Mouse (Mus musculus) G1E (cell line): ENCODE measurements around the gene C8g. TPM values are rescaled to one million over a fixed set of nuclear protein-coding genes. Genes with fewer than 3 reads are reported as not detected.

Experiments
- ATAC-seq: 2 replicates; pipeline ENCODE4 v1.8.0; 2016; ENCODE audit warnings: mild to moderate bottlenecking; ENCODE audit not compliant: insufficient number of reproducible peaks, poor library complexity, low FRiP score, severe bottlenecking; ENCODE audit errors: extremely low read depth
- DNase-seq: peaks from one replicate; pipeline ENCODE4 v3.0.0; 2012; ENCODE audit warnings: low spot score
- H3K27me3 ChIP-seq: 2 replicates; pipeline ENCODE4 v1.6.1; 2012; ENCODE audit warnings: mild to moderate bottlenecking, low read length, inconsistent platforms; ENCODE audit not compliant: insufficient read depth
- H3K36me3 ChIP-seq: replicated peaks from 2 replicates; pipeline ENCODE3; 2012; ENCODE audit warnings: mild to moderate bottlenecking, inconsistent platforms
- H3K4me1 ChIP-seq: 2 replicates; pipeline ENCODE4 v1.6.1; 2012; ENCODE audit warnings: low read depth, low read length, inconsistent platforms, mixed read lengths; ENCODE audit not compliant: insufficient read depth
- H3K4me3 ChIP-seq: 2 replicates; pipeline ENCODE4 v1.5.1; 2012; ENCODE audit warnings: low read depth, mild to moderate bottlenecking, inconsistent platforms, low read length, moderate library complexity, mixed read lengths
- H3K9me3 ChIP-seq: replicated peaks from 2 replicates; pipeline ENCODE4 v1.6.1; 2012; ENCODE audit warnings: inconsistent platforms
- CTCF ChIP-seq: IDR thresholded peaks from 2 replicates; pipeline ENCODE4 v1.5.1; 2012; ENCODE audit warnings: low read depth, low read length, inconsistent platforms, mixed read lengths
- GATA1 ChIP-seq: IDR thresholded peaks from 2 replicates; pipeline ENCODE4 v1.6.1; 2012; ENCODE audit warnings: borderline replicate concordance, low read length, inconsistent platforms, mixed read lengths
- GATA2 ChIP-seq: IDR thresholded peaks from 2 replicates; pipeline ENCODE4 v1.6.1; 2012; ENCODE audit warnings: low read depth, low read length, inconsistent platforms, borderline replicate concordance
- POLR2AphosphoS5 ChIP-seq: IDR thresholded peaks from 2 replicates; pipeline ENCODE4 v1.6.1; 2012; ENCODE audit warnings: low read depth, low read length, inconsistent platforms; ENCODE audit not compliant: insufficient replicate concordance
- TAL1 ChIP-seq: conservative IDR thresholded peaks from 2 replicates; pipeline ENCODE4 v1.6.1; 2012; ENCODE audit warnings: low read depth, low read length, inconsistent platforms, mixed read lengths
- polyA plus RNA-seq: library from polyadenylated mRNA; stranded (reverse); fragments of >175 nt; gene quantifications from 2 replicates; pipeline ENCODE4 v1.2.3, GENCODE M21; 2012
- total RNA-seq, 2 experiments: library from RNA; stranded (forward) in 1 of 2; stranded (reverse) in 1 of 2; fragments of 200-1000 nt in 1 of 2; fragments of >200 nt in 1 of 2; fragmentation: Nextera tagmentation in 1 of 2; gene quantifications; 2 replicates each; pipeline ENCODE4 v1.2.3; 2014 to 2017

Gene C8g
- total and polyA plus RNA-seq, 3 experiments: 0.21 to 3.4 (median 2.2) TPM

- Histone ChIP-seq H3K27me3 (peaks cover 58% of the 10 kb centered on the region), H3K36me3 (no peaks in the 10 kb centered on the region), H3K4me1 (peaks cover 18% of the 10 kb centered on the region), H3K4me3 (no peak within 1 kb of the TSS), H3K9me3 (no peaks in the 10 kb centered on the region)
- ATAC-seq: no peak
- no peak for DNase-seq
- TF ChIP-seq GATA2: no peak
- no peak for TF ChIP-seq GATA1
- TF ChIP-seq CTCF: no peak
- TF ChIP-seq POLR2AphosphoS5: no peak
- no peak for TF ChIP-seq TAL1
Observed at GRCm38 (mm10) chr2:25493476-25493961, 8.0 kb downstream of the C8g start, which contains the start of gene Lcn12. Lcn12 (minus strand) TSS chr2:25493911.

- ATAC-seq (no peak), DNase-seq (no peak)
- TF ChIP-seq GATA1: no peak
- TF ChIP-seq CTCF: no peak
- no peak for TF ChIP-seq TAL1
- TF ChIP-seq GATA2: no peak
- TF ChIP-seq POLR2AphosphoS5: no peak
- no peaks in the 10 kb centered on the region for H3K9me3 ChIP-seq
- H3K27me3 ChIP-seq: peaks cover 63% of the 10 kb centered on the region
- H3K4me3 ChIP-seq: no peak overlapping the region
- H3K36me3 ChIP-seq: no peaks in the 10 kb centered on the region
- peaks cover 12% of the 10 kb centered on the region for H3K4me1 ChIP-seq
Observed at GRCm38 (mm10) chr2:25492988-25493387, 8.5 kb downstream of the C8g start.

- TF ChIP-seq TAL1 (no peak), POLR2AphosphoS5 (no peak), GATA2 (no peak), GATA1 (no peak), CTCF (no peak)
- Histone ChIP-seq H3K27me3 (peaks cover 77% of the 10 kb centered on the region), H3K4me1 (no peaks in the 10 kb centered on the region; the same call in 1 of the 2 replicates), H3K4me3 (no peak overlapping the region), H3K36me3 (no peaks in the 10 kb centered on the region), H3K9me3 (no peaks in the 10 kb centered on the region)
- ATAC-seq: no peak
- DNase-seq: no peak
Observed at GRCm38 (mm10) chr2:25488671-25489068, 12.8 kb downstream of the C8g start.

GRCm38 (mm10) chr2:25487965-25488670 is 13.4 kb downstream of the C8g start:
- Histone ChIP-seq H3K4me3 (no peak overlapping the region; the same call in 1 of the 2 replicates), H3K27me3 (peaks cover 77% of the 10 kb centered on the region), H3K36me3 (no peaks in the 10 kb centered on the region), H3K4me1 (no peaks in the 10 kb centered on the region; the same call in 1 of the 2 replicates), H3K9me3 (no peaks in the 10 kb centered on the region)
- ATAC-seq: no peak
- TF ChIP-seq POLR2AphosphoS5 (no peak), GATA2 (no peak), TAL1 (no peak), CTCF (no peak), GATA1 (no peak)
- DNase-seq: no peak

- Histone ChIP-seq H3K4me3 (no peak overlapping the region), H3K4me1 (no peaks in the 10 kb centered on the region; the same call in none of the 2 replicates), H3K9me3 (no peaks in the 10 kb centered on the region), H3K36me3 (no peaks in the 10 kb centered on the region), H3K27me3 (peaks cover 53% of the 10 kb centered on the region)
- ATAC-seq: no peak
- TF ChIP-seq POLR2AphosphoS5 (no peak), GATA2 (no peak), TAL1 (no peak), GATA1 (no peak), CTCF (no peak)
- DNase-seq: no peak
Observed at GRCm38 (mm10) chr2:25484901-25485647, 16.4 kb downstream of the C8g start.

- Histone ChIP-seq H3K4me1 (no peaks in the 10 kb centered on the region; the same call in none of the 2 replicates), H3K9me3 (no peaks in the 10 kb centered on the region), H3K27me3 (peaks cover 46% of the 10 kb centered on the region), H3K4me3 (no peak overlapping the region), H3K36me3 (no peaks in the 10 kb centered on the region)
- peak; percentile 50 for DNase-seq
- 0 out of 2 replicates have a peak, but pooled peaks have one; percentile 1 for TF ChIP-seq CTCF
- no peak for TF ChIP-seq GATA2
- no peak for ATAC-seq
Observed at GRCm38 (mm10) chr2:25482969-25483368, 18.6 kb downstream of the C8g start.
